Mouse (Mus musculus) hindbrain, postnatal 0 days (tissue): Measurements from ENCODE around the gene Cyb5d1. TPM values are rescaled to one million over a fixed set of nuclear protein-coding genes. Genes with fewer than 3 reads are reported as not detected.
"Not testable (repeated sequence)": the region's sequence is repeated elsewhere in the genome, so short reads cannot be mapped to it uniquely, and the experiment has no call there.

Experiments used
- ATAC-seq: fragments of 200-750 bp; cut with Nextera tagmentation; 2 replicates; pipeline ENCODE4 v1.8.0; 2017; ENCODE audit warnings: mild to moderate bottlenecking, moderate TSS enrichment, moderate library complexity
- DNase-seq: peaks from one replicate; pipeline ENCODE4 v3.0.0-alpha.2; 2015; ENCODE audit warnings: low spot score
- H3K27ac ChIP-seq: fragments of 300-500 bp; sonication (generic); 2 replicates; pipeline ENCODE4 v1.5.1; 2014; ENCODE audit warnings: mild to moderate bottlenecking
- H3K27me3 ChIP-seq: fragments of 300-500 bp; sonication (generic); 2 replicates; pipeline ENCODE4 v1.6.1; 2014; ENCODE audit warnings: low read length, mixed read lengths; ENCODE audit not compliant: insufficient read depth
- H3K36me3 ChIP-seq: fragments of 300-500 bp; sonication (generic); 2 replicates; pipeline ENCODE4 v1.6.1; 2014; ENCODE audit warnings: low read length, mixed read lengths; ENCODE audit not compliant: insufficient read depth
- H3K4me1 ChIP-seq: fragments of 300-500 bp; sonication (generic); 2 replicates; pipeline ENCODE4 v1.6.1; 2014; ENCODE audit warnings: antibody characterized with exemption, low read length, mixed read lengths; ENCODE audit not compliant: insufficient read depth
- H3K4me2 ChIP-seq: fragments of 300-500 bp; sonication (generic); 2 replicates; pipeline ENCODE4 v1.6.1; 2014; ENCODE audit warnings: low read depth, mild to moderate bottlenecking, low read length, moderate library complexity, mixed read lengths
- H3K4me3 ChIP-seq: fragments of 300-500 bp; sonication (generic); 2 replicates; pipeline ENCODE4 v1.5.1; 2014; ENCODE audit warnings: low read length
- H3K9ac ChIP-seq: fragments of 300-500 bp; sonication (generic); replicated peaks from 2 replicates; pipeline ENCODE4 v1.6.1; 2014; ENCODE audit warnings: mild to moderate bottlenecking, low read length, moderate library complexity, mixed read lengths
- H3K9me3 ChIP-seq: fragments of 300-500 bp; sonication (generic); 2 replicates; pipeline ENCODE4 v1.6.1; 2016; ENCODE audit warnings: low read length, mixed read lengths
- CTCF ChIP-seq: IDR thresholded peaks from 2 replicates; pipeline ENCODE4 v1.5.1; 2016; ENCODE audit warnings: antibody characterized with exemption, control low read depth, low read depth
- WGBS: fragments of 180-500 bp; shearing (Covaris S2); extraction: QIAGEN DNeasy Blood & Tissue Kit; methylation state at CpG from one replicate; pipeline ENCODE4 v1.1.7; 2014; 5-methylcytosine and 5-hydroxymethylcytosine counted together
- polyA plus RNA-seq: library from polyadenylated mRNA; unstranded; fragments of >200 nt; fragmentation: Nextera tagmentation; extraction: Ambion mirVana; gene quantifications from 2 replicates; pipeline ENCODE4 v1.2.1, GENCODE M21; 2015
- total RNA-seq: library from RNA; depleted of rRNA; stranded (reverse); fragments of >200 nt; gene quantifications from 2 replicates; pipeline ENCODE4 v1.2.3, GENCODE M21; 2014

Cyb5d1 gene
- total and polyA plus RNA-seq, 2 experiments from 2014 or later = 18.5 to 21.8 TPM

DNA sequence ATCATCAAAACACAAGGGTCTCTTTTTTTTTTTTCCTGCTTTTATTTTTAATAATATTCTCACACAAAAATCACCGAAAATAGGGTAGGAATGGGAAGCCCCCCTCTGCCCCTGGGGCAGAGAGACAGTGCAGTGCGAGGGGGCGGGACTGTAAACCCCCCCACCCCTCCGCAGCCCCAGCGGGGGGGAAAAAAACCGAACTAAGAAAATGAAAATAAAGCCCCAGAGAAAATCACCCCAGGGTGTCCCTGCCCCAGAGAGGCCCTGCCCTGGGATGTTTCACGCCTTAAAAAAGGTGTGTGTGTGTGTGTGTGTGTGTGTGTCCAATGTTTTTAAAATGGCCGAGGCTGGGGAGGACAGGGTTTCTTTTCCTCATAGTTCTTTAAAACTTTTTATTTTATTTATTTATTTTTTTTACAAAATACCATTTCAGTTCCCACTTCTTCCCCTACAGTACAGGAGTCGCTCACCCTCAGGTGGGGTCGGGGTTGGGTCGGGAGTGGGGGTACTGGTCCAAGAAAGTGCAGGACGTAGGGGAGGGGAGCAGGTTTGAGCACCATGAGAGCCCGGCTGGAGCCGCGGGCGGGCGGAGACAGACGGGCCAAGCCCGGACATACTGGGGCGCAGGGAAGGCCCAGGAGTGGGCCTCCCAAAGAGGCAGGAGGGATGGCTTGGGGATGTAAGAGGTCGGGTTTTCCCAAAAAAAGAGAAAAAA is 3.2 kb upstream of the Cyb5d1 start:
- Histone ChIP-seq H3K4me1 (0 out of 2 replicates have a peak, but pooled peaks cover 3% of the 10 kb centered on the region), H3K27ac (no peak overlapping the region), H3K9me3 (no peaks in the 10 kb centered on the region), H3K27me3 (no peaks in the 10 kb centered on the region), H3K4me2 (peak overlapping the region; percentile 92; the same call in 1 of the 2 replicates), H3K36me3 (peaks cover 33% of the 10 kb centered on the region), H3K4me3 (no peak overlapping the region), H3K9ac (no peak overlapping the region)
- DNase-seq = no peak
- no peak for TF ChIP-seq CTCF
- ATAC-seq = no peak
- WGBS = 32% methylated on average over 21 of the region's 21 CpGs

- no peaks in the 10 kb centered on the region for H3K27me3 ChIP-seq
- no peak for TF ChIP-seq CTCF
- ATAC-seq (no peak), DNase-seq (no peak)
- no peaks in the 10 kb centered on the region for H3K9me3 ChIP-seq
- peak within 1 kb of the TSS; percentile 94 for H3K27ac ChIP-seq
- H3K4me3 ChIP-seq = peak within 1 kb of the TSS; percentile 21
- H3K4me2 ChIP-seq = peak within 1 kb of the TSS; percentile 92
- WGBS = 18% methylated on average over 15 of the region's 16 CpGs
- H3K4me1 ChIP-seq = 0 out of 2 replicates have a peak, but pooled peaks cover 3% of the 10 kb centered on the region
- peaks cover 27% of the 10 kb centered on the region for H3K36me3 ChIP-seq
- H3K9ac ChIP-seq = peak within 1 kb of the TSS; percentile 38
These were observed 2.6 kb upstream of the Cyb5d1 start, which contains the start of gene Tmem88 for GRCm38 (mm10) chr11:69398059-69398458. Gene Tmem88, minus strand, starts transcription at chr11:69398234.

GRCm38 (mm10) chr11:69397581-69398057 is 2.2 kb upstream of the Cyb5d1 start:
- 0 out of 2 replicates have a peak, but pooled peaks cover 3% of the 10 kb centered on the region for H3K4me1 ChIP-seq
- peak overlapping the region; percentile 21 for H3K4me3 ChIP-seq
- H3K36me3 ChIP-seq = peaks cover 26% of the 10 kb centered on the region
- WGBS = 18% methylated on average over 24 of the region's 24 CpGs
- no peaks in the 10 kb centered on the region for H3K9me3 ChIP-seq
- peak; percentile 29 for DNase-seq
- no peak for ATAC-seq
- H3K27me3 ChIP-seq = no peaks in the 10 kb centered on the region
- H3K4me2 ChIP-seq = peak overlapping the region; percentile 92
- peak; percentile 43 for TF ChIP-seq CTCF
- H3K9ac ChIP-seq = peak overlapping the region; percentile 38
- H3K27ac ChIP-seq = peak overlapping the region; percentile 94

DNA sequence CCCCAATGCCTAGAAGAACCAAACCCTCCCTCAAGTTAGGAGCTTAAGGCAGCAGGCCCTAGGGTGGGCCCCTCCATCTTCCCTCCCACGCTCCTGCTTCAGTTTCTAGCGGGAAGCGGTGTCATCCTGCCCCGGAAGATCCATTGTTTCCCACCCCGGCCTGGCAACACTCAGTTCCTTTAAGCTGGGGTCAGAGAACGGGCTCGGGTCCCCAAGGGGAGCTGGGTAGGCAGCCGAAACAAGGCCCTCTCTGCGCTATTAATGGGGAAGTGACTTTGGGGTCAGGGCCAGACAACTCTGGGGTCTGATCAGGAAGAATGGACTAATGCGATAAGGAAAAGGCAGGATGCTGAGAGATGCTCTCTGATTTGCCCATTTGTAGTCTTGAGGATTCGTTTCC is 1.3 kb upstream of the Cyb5d1 start:
- H3K4me2 ChIP-seq = peak overlapping the region; percentile 92
- peak overlapping the region; percentile 79; the same call in 1 of the 2 replicates for H3K9ac ChIP-seq
- H3K4me1 ChIP-seq = 0 out of 2 replicates have a peak, but pooled peaks cover 3% of the 10 kb centered on the region
- TF ChIP-seq CTCF = no peak
- H3K27ac ChIP-seq = peak overlapping the region; percentile 94; the same call in 1 of the 2 replicates
- H3K27me3 ChIP-seq = no peaks in the 10 kb centered on the region
- peaks cover 20% of the 10 kb centered on the region for H3K36me3 ChIP-seq
- ATAC-seq (no peak), DNase-seq (no peak)
- H3K9me3 ChIP-seq = no peaks in the 10 kb centered on the region
- WGBS = 31% methylated on average over 11 of the region's 11 CpGs
- H3K4me3 ChIP-seq = peak overlapping the region; percentile 58; the same call in 1 of the 2 replicates

- peaks cover 13% of the 10 kb centered on the region for H3K36me3 ChIP-seq
- ATAC-seq = peak; percentile 94
- H3K4me3 ChIP-seq = peak overlapping the region; percentile 58
- H3K4me1 ChIP-seq = 0 out of 2 replicates have a peak, but pooled peaks cover 3% of the 10 kb centered on the region
- H3K27ac ChIP-seq = peak overlapping the region; percentile 94
- H3K9me3 ChIP-seq = no peaks in the 10 kb centered on the region
- peak overlapping the region; percentile 92 for H3K4me2 ChIP-seq
- peak; percentile 100 for DNase-seq
- under 1% methylated on average over 48 of the region's 48 CpGs for WGBS
- no peaks in the 10 kb centered on the region for H3K27me3 ChIP-seq
- peak overlapping the region; percentile 79 for H3K9ac ChIP-seq
- no peak for TF ChIP-seq CTCF
These were observed 373 bp upstream of the Cyb5d1 start for GRCm38 (mm10) chr11:69395634-69396373.

GRCm38 (mm10) chr11:69394591-69395167 is 752 bp downstream of the Cyb5d1 start:
- peak overlapping the region; percentile 92 for H3K4me2 ChIP-seq
- not testable (repeated sequence) for H3K9me3 ChIP-seq, H3K4me1 ChIP-seq, ATAC-seq, H3K27me3 ChIP-seq, H3K36me3 ChIP-seq
- H3K4me3 ChIP-seq = peak overlapping the region; percentile 58
- peak overlapping the region; percentile 94 for H3K27ac ChIP-seq
- 1% methylated on average over 31 of the region's 31 CpGs for WGBS
- H3K9ac ChIP-seq = peak overlapping the region; percentile 79
- DNase-seq = peak; percentile 25
